Mouse (Mus musculus) layer of hippocampus, adult 2 months (tissue): ENCODE measurements at regions not wholly inside any gene's neighbourhood (a gene's known extent, or its start where the extent isn't known, plus 50 kb on each side); places are given as distances from the start of the nearest gene placed in this dataset.

Experiments
- DNase-seq, 2 experiments: peaks; one replicate each; pipeline ENCODE4 v3.0.0; 2022; ENCODE audit warnings: low spot score in 2 of 2
- H3K27ac ChIP-seq: fragments of 200-600 bp; 2 replicates; pipeline ENCODE4 v1.8.1; 2022
- H3K4me3 ChIP-seq: fragments of 200-600 bp; 2 replicates; pipeline ENCODE4 v1.8.1; 2022; ENCODE audit warnings: mild to moderate bottlenecking
- CTCF ChIP-seq: fragments of 200-600 bp; conservative IDR thresholded peaks from 2 replicates; pipeline ENCODE4 v1.8.1; 2022; ENCODE audit warnings: antibody characterized with exemption, mild to moderate bottlenecking, moderate library complexity

GRCm38 (mm10) chr10:99383028-99383427, 120.0 kb downstream of the Dusp6 start:
- TF ChIP-seq CTCF: no peak
- no peak overlapping the region for H3K27ac ChIP-seq
- H3K4me3 ChIP-seq: no peak overlapping the region
- DNase-seq: no peak

- DNase-seq: peak in 1 of 2 experiments; percentile 26
- Histone ChIP-seq H3K27ac (no peak overlapping the region), H3K4me3 (no peak overlapping the region)
- no peak for TF ChIP-seq CTCF
Measured at GRCm38 (mm10) chr10:99384366-99384765, 121.3 kb downstream of the Dusp6 start.

DNA sequence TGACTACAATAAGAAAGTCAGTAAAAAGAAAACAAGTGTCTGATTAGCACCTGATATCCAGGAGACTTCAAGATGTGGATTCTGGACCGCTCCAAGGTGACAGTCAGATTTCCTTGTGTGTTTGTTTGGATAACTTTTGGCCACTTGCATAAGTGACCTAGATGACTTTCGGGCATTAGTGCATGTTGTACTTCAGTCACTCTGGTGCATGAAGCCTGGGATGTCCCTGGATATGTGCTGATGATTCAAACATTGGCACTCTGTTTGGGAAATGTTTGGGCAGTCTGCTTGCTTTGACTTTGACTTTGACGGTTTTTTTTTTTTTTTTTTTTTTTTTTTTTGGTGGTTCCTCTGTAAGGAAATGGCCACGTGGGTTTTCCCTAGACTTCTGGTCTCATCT, 121.8 kb downstream of the Dusp6 start:
- no peak for TF ChIP-seq CTCF
- H3K4me3 ChIP-seq: no peak overlapping the region
- H3K27ac ChIP-seq: no peak overlapping the region
- DNase-seq: no peak

- H3K4me3 ChIP-seq: no peak overlapping the region
- TF ChIP-seq CTCF: no peak
- H3K27ac ChIP-seq: no peak overlapping the region
- DNase-seq: no peak
Measured at GRCm38 (mm10) chr10:99385854-99386253, 122.8 kb downstream of the Dusp6 start.

DNA sequence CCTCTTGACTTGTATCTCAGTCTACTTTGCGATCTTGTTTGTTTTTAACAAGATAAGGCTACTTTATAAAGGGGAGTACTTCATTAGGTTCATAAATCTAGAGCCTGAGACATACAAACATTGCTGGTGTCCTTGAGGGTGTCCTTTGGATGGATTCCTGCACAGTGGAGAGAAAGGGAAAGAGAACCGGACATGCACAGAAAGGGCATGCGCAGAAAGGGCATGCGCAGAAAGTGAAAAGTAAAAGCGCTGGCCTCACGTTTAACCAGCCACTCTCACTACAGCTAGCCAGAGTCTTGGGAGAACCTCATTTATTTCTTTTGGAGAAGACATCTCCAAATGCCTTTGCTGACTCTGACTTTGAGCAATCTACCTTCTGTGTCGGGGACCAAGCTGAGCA, 125.5 kb downstream of the Dusp6 start:
- TF ChIP-seq CTCF: no peak
- no peak overlapping the region for H3K27ac ChIP-seq
- H3K4me3 ChIP-seq: no peak overlapping the region
- no peak for DNase-seq

GRCm38 (mm10) chr10:99388986-99389385, 126.0 kb downstream of the Dusp6 start:
- Histone ChIP-seq H3K27ac (no peak overlapping the region), H3K4me3 (no peak overlapping the region)
- no peak for DNase-seq
- TF ChIP-seq CTCF: no peak

GRCm38 (mm10) chr10:99390609-99391183, 127.7 kb downstream of the Dusp6 start:
- DNase-seq: no peak
- no peak overlapping the region for H3K4me3 ChIP-seq
- TF ChIP-seq CTCF: no peak
- no peak overlapping the region for H3K27ac ChIP-seq

DNA sequence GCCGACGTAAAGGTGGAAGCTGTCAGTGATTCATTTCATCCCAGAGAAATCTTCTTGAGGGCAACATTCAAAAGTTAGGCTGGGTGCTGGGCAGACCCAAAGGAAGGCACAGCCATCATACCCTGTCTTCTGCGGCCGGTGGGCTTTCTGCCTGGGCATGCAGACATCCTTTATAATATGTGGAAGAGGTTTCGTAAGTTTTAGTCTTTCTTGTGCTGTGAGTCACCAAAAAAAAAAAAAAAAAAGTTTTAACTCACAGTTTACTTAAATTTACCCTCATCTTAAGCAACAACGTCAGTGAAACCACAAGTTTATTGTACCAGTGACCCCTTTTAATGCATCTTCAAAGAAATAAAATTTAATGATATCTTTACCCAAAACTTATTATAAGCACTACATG, 128.7 kb downstream of the Dusp6 start:
- TF ChIP-seq CTCF: no peak
- Histone ChIP-seq H3K27ac (no peak overlapping the region), H3K4me3 (no peak overlapping the region)
- DNase-seq: no peak

GRCm38 (mm10) chr10:99392979-99393378, 129.9 kb downstream of the Dusp6 start:
- TF ChIP-seq CTCF: no peak
- DNase-seq: no peak
- Histone ChIP-seq H3K27ac (peak overlapping the region; percentile 75; the same call in 1 of the 2 replicates), H3K4me3 (no peak overlapping the region)

- peak; percentile 18 to 23 for DNase-seq
- Histone ChIP-seq H3K27ac (peak overlapping the region; percentile 75), H3K4me3 (peak overlapping the region; percentile 6; the same call in 1 of the 2 replicates)
- TF ChIP-seq CTCF: no peak
Measured at GRCm38 (mm10) chr10:99393523-99393922, 130.5 kb downstream of the Dusp6 start.

DNA sequence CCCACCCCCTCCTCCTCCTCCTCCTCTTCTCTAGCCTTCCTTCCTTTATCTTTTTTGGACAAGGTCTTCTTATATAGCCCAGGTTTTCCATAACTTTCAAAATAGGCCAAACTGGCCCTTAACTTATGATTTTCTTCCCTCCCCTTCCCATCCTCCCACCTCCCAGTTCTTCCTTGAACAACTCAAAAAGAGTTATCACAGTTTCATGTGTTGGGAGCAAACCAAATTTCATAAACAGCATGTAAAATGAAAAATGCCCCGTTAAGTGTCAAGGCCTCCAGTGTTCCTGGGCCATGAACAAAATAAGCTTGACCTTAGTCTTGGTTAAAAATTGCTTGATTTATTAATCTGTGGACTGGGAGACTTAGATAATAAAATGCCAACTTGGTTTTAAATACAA, 132.4 kb downstream of the Dusp6 start:
- no peak for DNase-seq
- no peak overlapping the region for H3K27ac ChIP-seq
- no peak for TF ChIP-seq CTCF
- no peak overlapping the region for H3K4me3 ChIP-seq

- Histone ChIP-seq H3K4me3 (no peak overlapping the region), H3K27ac (no peak overlapping the region)
- TF ChIP-seq CTCF: no peak
- no peak for DNase-seq
Measured at GRCm38 (mm10) chr10:99396630-99397029, 133.6 kb downstream of the Dusp6 start.

DNA sequence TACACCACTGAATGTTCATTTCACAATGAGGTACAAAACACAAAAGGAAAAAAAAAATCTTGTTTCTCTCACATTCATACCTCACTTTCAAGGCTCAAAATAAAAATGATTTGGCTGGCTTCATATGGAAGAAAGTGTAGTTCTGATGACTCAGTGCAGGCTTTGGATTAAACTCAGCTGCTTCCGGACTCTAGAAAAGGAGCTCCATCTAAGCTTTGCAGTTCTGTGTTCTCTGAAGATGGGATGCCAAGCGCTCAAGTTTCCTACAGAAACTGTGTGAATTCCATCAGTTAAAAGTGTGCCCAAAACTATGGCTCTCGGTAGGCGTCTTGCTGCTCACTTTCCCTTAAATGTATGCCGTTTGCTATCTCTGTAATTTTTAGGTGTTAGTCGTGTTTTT, 137.0 kb downstream of the Dusp6 start:
- Histone ChIP-seq H3K4me3 (no peak overlapping the region), H3K27ac (no peak overlapping the region)
- no peak for TF ChIP-seq CTCF
- DNase-seq: no peak

DNA sequence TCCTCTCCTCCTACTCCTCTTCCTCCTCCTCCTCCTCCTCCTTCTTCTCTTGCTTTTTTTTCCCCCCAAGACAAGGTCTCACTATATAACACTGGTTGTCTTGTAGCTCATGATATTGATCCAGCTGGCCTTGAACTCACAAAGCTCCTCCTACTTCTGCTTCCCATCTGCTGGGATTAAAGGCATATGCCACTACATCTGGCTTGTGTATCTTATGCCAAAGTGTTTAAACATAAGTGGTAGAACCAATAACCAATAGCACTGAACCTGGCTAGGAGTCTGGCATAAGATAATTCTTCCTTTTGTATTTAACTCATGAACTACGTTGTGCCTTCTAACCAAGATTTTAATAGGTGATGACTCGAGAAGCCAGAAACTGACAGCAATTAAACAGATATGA, 143.7 kb downstream of the Dusp6 start:
- peak; percentile 32 to 54 for DNase-seq
- Histone ChIP-seq H3K4me3 (no peak overlapping the region), H3K27ac (no peak overlapping the region)
- TF ChIP-seq CTCF: no peak

- H3K4me3 ChIP-seq: no peak overlapping the region
- H3K27ac ChIP-seq: no peak overlapping the region
- peak; percentile 59 for TF ChIP-seq CTCF
- no peak for DNase-seq
Measured at GRCm38 (mm10) chr10:99408786-99409185, 145.8 kb downstream of the Dusp6 start.
